Mouse (Mus musculus) CH12.LX (cell line): ENCODE measurements around the gene Fancc. TPM values are rescaled to one million over a fixed set of nuclear protein-coding genes. Genes with fewer than 3 reads are reported as not detected.

ENCODE experiments used
- DNase-seq: peaks from one replicate; pipeline ENCODE4 v3.0.0-alpha.2; 2013; ENCODE audit errors: extremely low read depth
- H3K27ac ChIP-seq: 2 replicates; pipeline ENCODE4 v1.5.1; 2012; ENCODE audit warnings: low read depth, mild to moderate bottlenecking, control low read depth, moderate library complexity; ENCODE audit not compliant: insufficient read depth
- H3K27me3 ChIP-seq: replicated peaks from 2 replicates; pipeline ENCODE3; 2012; ENCODE audit warnings: inconsistent platforms
- H3K36me3 ChIP-seq, 2 experiments: replicated peaks in 1 of 2; 2 replicates each; pipeline versions ENCODE3 to v1.6.1; 2012; ENCODE audit warnings: inconsistent platforms in 1 of 2, low read length in 1 of 2, mild to moderate bottlenecking in 1 of 2, mixed read lengths in 1 of 2, moderate library complexity in 1 of 2; ENCODE audit not compliant: control insufficient read depth in 1 of 2, insufficient read depth in 1 of 2
- H3K4me1 ChIP-seq, 2 experiments: 2 replicates each; pipeline ENCODE4 v1.6.1; 2012; ENCODE audit warnings: inconsistent platforms in 1 of 2, moderate library complexity in 1 of 2; ENCODE audit not compliant: insufficient read depth in 2 of 2, control insufficient read depth in 1 of 2
- H3K4me2 ChIP-seq: 2 replicates; pipeline ENCODE4 v1.6.1; 2012; ENCODE audit warnings: low read depth, mild to moderate bottlenecking, control low read depth; ENCODE audit not compliant: poor library complexity, insufficient read depth, severe bottlenecking
- H3K4me3 ChIP-seq, 3 experiments: fragments of 150-350 bp in 1 of 3; sonication (generic) in 1 of 3; replicated peaks in 1 of 3; 2 replicates each; pipeline versions ENCODE3 to v1.5.1; 2011 to 2012; ENCODE audit warnings: low read depth in 2 of 3, low read length in 2 of 3, mild to moderate bottlenecking in 2 of 3, moderate library complexity in 2 of 3, control low read depth in 1 of 3, improper control_type of control experiment in 1 of 3, inconsistent platforms in 1 of 3, mixed read lengths in 1 of 3; ENCODE audit not compliant: poor library complexity in 1 of 3
- H3K79me2 ChIP-seq: replicated peaks from 2 replicates; pipeline ENCODE4 v1.6.1; 2012; ENCODE audit warnings: mild to moderate bottlenecking, moderate library complexity; ENCODE audit not compliant: control insufficient read depth, poor library complexity, insufficient read depth, severe bottlenecking; ENCODE audit errors: extremely low read depth
- H3K9ac ChIP-seq: 2 replicates; pipeline ENCODE4 v1.6.1; 2012; ENCODE audit warnings: low read depth, mild to moderate bottlenecking, control low read depth, moderate library complexity; ENCODE audit not compliant: insufficient read depth
- H3K9me3 ChIP-seq: replicated peaks from 2 replicates; pipeline ENCODE3; 2012; ENCODE audit warnings: low read length, inconsistent platforms, mixed read lengths
- BHLHE40 ChIP-seq: IDR thresholded peaks from 2 replicates; pipeline ENCODE4 v1.6.1; 2011; ENCODE audit warnings: mild to moderate bottlenecking, low read depth, low read length, improper control_type of control experiment
- CHD1 ChIP-seq: IDR thresholded peaks from 2 replicates; pipeline ENCODE4 v1.6.1; 2012; ENCODE audit warnings: low read depth, low read length, improper control_type of control experiment, inconsistent platforms
- CHD2 ChIP-seq: IDR thresholded peaks from 2 replicates; pipeline ENCODE4 v1.6.1; 2011; ENCODE audit warnings: low read length, improper control_type of control experiment
- E2F4 ChIP-seq: IDR thresholded peaks from 2 replicates; pipeline ENCODE4 v1.6.1; 2011; ENCODE audit warnings: low read depth, low read length, improper control_type of control experiment; ENCODE audit not compliant: insufficient replicate concordance
- ELF1 ChIP-seq: IDR thresholded peaks from 2 replicates; pipeline ENCODE4 v1.6.1; 2014; ENCODE audit warnings: low read depth, mild to moderate bottlenecking, inconsistent platforms, low read length, improper control_type of control experiment
- EP300 ChIP-seq: IDR thresholded peaks from 2 replicates; pipeline ENCODE4 v1.6.1; 2011; ENCODE audit warnings: low read length, improper control_type of control experiment
- GABPA ChIP-seq: IDR thresholded peaks from 2 replicates; pipeline ENCODE4 v1.6.1; 2012; ENCODE audit warnings: low read depth, low read length, improper control_type of control experiment, inconsistent platforms; ENCODE audit not compliant: insufficient replicate concordance
- IRF4 ChIP-seq: IDR thresholded peaks from 2 replicates; pipeline ENCODE4 v1.6.1; 2014; ENCODE audit warnings: low read depth, mild to moderate bottlenecking, inconsistent platforms, low read length, improper control_type of control experiment
- MAX ChIP-seq: IDR thresholded peaks from 2 replicates; pipeline ENCODE4 v1.6.1; 2011; ENCODE audit warnings: low read length, improper control_type of control experiment
- MAZ ChIP-seq: IDR thresholded peaks from 2 replicates; pipeline ENCODE4 v1.6.1; 2012; ENCODE audit warnings: low read depth, mild to moderate bottlenecking, inconsistent platforms, low read length, improper control_type of control experiment, moderate library complexity
- MEF2A ChIP-seq: IDR thresholded peaks from 2 replicates; pipeline ENCODE4 v1.6.1; 2014; ENCODE audit warnings: low read depth, mild to moderate bottlenecking, inconsistent platforms, low read length, improper control_type of control experiment, borderline replicate concordance
- MXI1 ChIP-seq: IDR thresholded peaks from 2 replicates; pipeline ENCODE4 v1.6.1; 2011; ENCODE audit warnings: mild to moderate bottlenecking, low read depth, low read length, improper control_type of control experiment
- NRF1 ChIP-seq: IDR thresholded peaks from 2 replicates; pipeline ENCODE4 v1.6.1; 2014; ENCODE audit warnings: low read depth, mild to moderate bottlenecking, inconsistent platforms, low read length, improper control_type of control experiment, moderate library complexity
- POLR2A ChIP-seq: IDR thresholded peaks from 2 replicates; pipeline ENCODE4 v1.6.1; 2011; ENCODE audit warnings: low read depth, mild to moderate bottlenecking, improper control_type of control experiment, low read length
- RAD21 ChIP-seq: IDR thresholded peaks from 2 replicates; pipeline ENCODE4 v1.6.1; 2011; ENCODE audit warnings: low read depth, mild to moderate bottlenecking, low read length, improper control_type of control experiment, moderate library complexity
- TBP ChIP-seq: conservative IDR thresholded peaks from 2 replicates; pipeline ENCODE4 v1.6.1; 2011; ENCODE audit warnings: low read depth, low read length, improper control_type of control experiment
- TCF12 ChIP-seq: IDR thresholded peaks from 2 replicates; pipeline ENCODE4 v1.6.1; 2014; ENCODE audit warnings: low read depth, mild to moderate bottlenecking, inconsistent platforms, low read length, improper control_type of control experiment
- ZC3H11A ChIP-seq: IDR thresholded peaks from 2 replicates; pipeline ENCODE4 v1.6.1; 2012; ENCODE audit warnings: low read depth, mild to moderate bottlenecking, inconsistent platforms, low read length, improper control_type of control experiment
- ZMIZ1 ChIP-seq: IDR thresholded peaks from 2 replicates; pipeline ENCODE4 v1.6.1; 2012; ENCODE audit warnings: low read depth, mild to moderate bottlenecking, inconsistent platforms, low read length, improper control_type of control experiment
- ZNF384 ChIP-seq: IDR thresholded peaks from 2 replicates; pipeline ENCODE4 v1.6.1; 2012; ENCODE audit warnings: low read depth, low read length, improper control_type of control experiment, inconsistent platforms
- dilution Hi-C: fragments of 300-500 bp; cut with MboI; formaldehyde crosslinking; loops from 2 replicates; pipeline ENCODE4 v1.14.3; 2020; ENCODE audit warnings: low sequenced_read_pairs; ENCODE audit not compliant: extremely low pct_unique_long_range_greater_than_20kb, extremely low pct_ligation_motif_present
- in situ Hi-C: fragments of 300-500 bp; cut with MboI; formaldehyde crosslinking; loops from 3 replicates; pipeline ENCODE4 v1.14.3; 2019; ENCODE audit warnings: low sequenced_read_pairs, low pct_ligation_motif_present, low pct_unique_long_range_greater_than_20kb, mixed read lengths
- polyA plus RNA-seq: library from polyadenylated mRNA; unstranded; fragments of >175 nt; gene quantifications from 2 replicates; pipeline ENCODE4 v1.2.1, GENCODE M21; 2012; ENCODE audit warnings: low read depth; ENCODE audit not compliant: insufficient read length
- total RNA-seq, 2 experiments: library from RNA; depleted of rRNA; stranded (reverse); fragments of 300-350 nt in 1 of 2; fragments of >200 nt in 1 of 2; gene quantifications; 2 replicates each; pipeline ENCODE4 v1.2.3; 2012 to 2014

Gene Fancc
- total and polyA plus RNA-seq, 3 experiments, result 8.2 to 12.4 (median 8.7) TPM

- no peak for TF ChIP-seq CHD1
- 0 out of 2 replicates have a peak, but pooled peaks have one; percentile 30 for TF ChIP-seq BHLHE40
- TF ChIP-seq GABPA, result no peak
- peak; percentile 75 for TF ChIP-seq MAX
- no peak for TF ChIP-seq MAZ
- no peak for TF ChIP-seq ZMIZ1
- TF ChIP-seq TCF12, result 0 out of 2 replicates have a peak, but pooled peaks have one; percentile 43
- TF ChIP-seq E2F4, result no peak
- TF ChIP-seq POLR2A, result peak; percentile 71
- TF ChIP-seq CHD2, result no peak
- TF ChIP-seq ELF1, result no peak
- TF ChIP-seq NRF1, result no peak
- TF ChIP-seq ZC3H11A, result no peak
- TF ChIP-seq IRF4, result no peak
- no peak for TF ChIP-seq RAD21
- peak; percentile 7 for TF ChIP-seq MXI1
Observed at GRCm38 (mm10) chr13:63239877-63240671, 257.0 kb downstream of the Fancc start (continued).

DNA sequence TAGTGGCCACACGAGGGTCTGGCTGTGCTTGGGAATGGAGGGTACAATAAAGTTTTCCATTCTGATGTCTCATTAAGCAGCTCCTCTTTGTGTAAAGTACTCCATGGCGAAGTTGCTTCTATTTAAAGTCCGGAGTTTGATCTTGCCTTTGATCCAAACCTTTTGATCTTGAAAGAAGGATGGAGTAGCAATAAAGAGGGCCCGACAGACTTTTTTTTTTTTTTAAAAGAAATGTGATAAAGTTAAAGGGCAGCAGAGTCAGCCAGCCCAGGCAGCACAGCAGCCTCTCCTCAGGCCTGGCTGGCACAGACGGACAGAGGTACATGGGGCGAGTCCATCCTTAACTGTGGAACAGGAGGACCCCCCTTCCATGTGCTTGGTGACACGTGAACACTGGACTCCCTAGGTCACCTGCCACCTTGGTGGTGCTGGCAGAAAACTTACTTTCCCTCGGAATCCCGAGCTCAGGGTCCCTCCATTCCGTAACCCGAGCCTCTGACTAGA is 257.7 kb downstream of the Fancc start:
- no peak for DNase-seq
- in situ Hi-C loops, result no loop called here
- dilution Hi-C loops, result no loop called here
- H3K27me3 ChIP-seq, result no peaks in the 10 kb centered on the region
- H3K4me1 ChIP-seq, result peaks cover 15 to 29% of the 10 kb centered on the region in 2 experiments
- TF ChIP-seq EP300 (no peak), BHLHE40 (peak; percentile 30), TBP (no peak), MEF2A (0 out of 2 replicates have a peak, but pooled peaks have one; percentile 9), ZNF384 (peak; percentile 59)
- H3K36me3 ChIP-seq, result peaks cover 0 to 23% of the 10 kb centered on the region in 2 experiments
- H3K9ac ChIP-seq, result peak overlapping the region; percentile 68
- H3K4me3 ChIP-seq, result peak overlapping the region; percentile 29 to 81 (median 53)
- H3K4me2 ChIP-seq, result peak overlapping the region; percentile 74
- H3K9me3 ChIP-seq, result peaks cover 2% of the 10 kb centered on the region
- H3K27ac ChIP-seq, result no peak overlapping the region
- no peaks in the 10 kb centered on the region; the same call in 1 of the 2 replicates for H3K79me2 ChIP-seq
